Mouse (Mus musculus) bone marrow, adult 2 months (tissue): Measurements from ENCODE around the gene Trmt61a. TPM values are rescaled to one million over a fixed set of nuclear protein-coding genes. Genes with fewer than 3 reads are reported as not detected.

Source experiments
- H3K27ac ChIP-seq: fragments of 200-500 bp; 2 replicates; pipeline ENCODE4 v1.5.1; 2012; ENCODE audit warnings: low read depth, mild to moderate bottlenecking, control low read depth, inconsistent platforms, low read length; ENCODE audit not compliant: control insufficient read depth, poor library complexity, insufficient read depth
- H3K4me1 ChIP-seq: fragments of 200-500 bp; 2 replicates; pipeline ENCODE4 v1.6.1; 2011; ENCODE audit warnings: low read length; ENCODE audit not compliant: control insufficient read depth, insufficient read depth
- H3K4me3 ChIP-seq: fragments of 200-500 bp; replicated peaks from 2 replicates; pipeline ENCODE3; 2011; ENCODE audit warnings: mild to moderate bottlenecking, low read depth, low read length, control low read depth; ENCODE audit not compliant: control insufficient read depth
- CTCF ChIP-seq: fragments of 200-500 bp; IDR thresholded peaks from 2 replicates; pipeline ENCODE4 v1.5.1; 2011; ENCODE audit warnings: low read length, control low read depth; ENCODE audit not compliant: control insufficient read depth, insufficient read depth
- POLR2A ChIP-seq: fragments of 200-500 bp; IDR thresholded peaks from 2 replicates; pipeline ENCODE4 v1.6.1; 2011; ENCODE audit warnings: low read depth, mild to moderate bottlenecking, control low read depth, low read length, borderline replicate concordance; ENCODE audit not compliant: control insufficient read depth
- WGBS: fragments of 180-500 bp; shearing (Covaris S2); methylation state at CpG from one replicate; pipeline ENCODE4 v1.1.7; 2018; 5-methylcytosine and 5-hydroxymethylcytosine counted together
- polyA plus RNA-seq: library from polyadenylated mRNA; stranded (reverse); fragments of >200 nt; gene quantifications from 2 replicates; pipeline ENCODE4 v1.2.4, GENCODE M21; 2011; ENCODE audit warnings: low replicate concordance; ENCODE audit not compliant: missing spikeins, insufficient read depth, insufficient read length

Gene Trmt61a
- polyA plus RNA-seq, 1 experiment, result 11.0 TPM

DNA sequence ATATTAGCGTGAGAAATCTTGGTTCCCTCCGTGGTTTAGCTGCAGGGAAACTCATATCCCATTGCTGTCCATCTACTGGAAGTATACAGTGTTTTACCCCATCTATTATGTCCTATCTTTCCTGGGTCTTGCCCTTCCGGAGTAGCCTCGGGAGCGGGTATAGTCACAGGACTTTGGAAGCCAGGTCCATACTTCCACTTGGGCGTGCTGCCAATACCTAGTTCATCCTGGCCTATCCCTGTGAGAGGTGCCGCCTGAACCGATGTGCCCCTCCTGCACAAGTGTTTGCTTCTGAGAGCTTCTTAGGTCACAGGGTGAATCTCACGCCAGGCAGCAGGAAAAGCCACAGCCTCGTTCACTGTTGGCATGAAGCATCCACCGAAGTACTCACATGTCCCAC, 11.5 kb downstream of the Trmt61a start:
- 80% methylated on average over 11 of the region's 11 CpGs for WGBS
- TF ChIP-seq CTCF (no peak), POLR2A (no peak)
- H3K27ac ChIP-seq, result no peak overlapping the region
- H3K4me1 ChIP-seq, result no peaks in the 10 kb centered on the region
- H3K4me3 ChIP-seq, result no peak overlapping the region

- WGBS, result 18% methylated on average over 5 of the region's 5 CpGs
- Histone ChIP-seq H3K4me1 (no peaks in the 10 kb centered on the region), H3K27ac (no peak overlapping the region; the same call in 1 of the 2 replicates), H3K4me3 (no peak overlapping the region)
- TF ChIP-seq CTCF (no peak), POLR2A (no peak)
Measured at GRCm38 (mm10) chr12:111691346-111691872, 13.5 kb downstream of the Trmt61a start.

DNA sequence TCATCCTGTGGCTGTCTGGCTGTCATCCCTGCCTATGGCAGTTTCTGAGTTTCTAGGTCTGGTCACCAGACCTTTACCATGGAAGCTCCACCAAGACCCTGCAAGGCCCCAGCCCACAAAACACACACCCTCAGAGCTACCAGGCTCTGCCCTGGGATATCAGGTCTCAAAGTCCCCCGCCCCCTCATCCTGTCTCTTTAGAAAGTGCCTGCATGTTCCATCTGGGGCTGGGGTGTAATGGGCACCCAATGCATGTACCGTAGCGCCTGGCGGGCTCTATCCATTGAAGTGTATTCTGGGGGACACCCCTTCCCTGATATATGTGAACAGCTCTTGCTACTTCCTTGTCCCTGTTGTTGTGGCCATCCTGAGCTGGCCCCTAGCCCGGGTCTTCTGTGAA, 15.0 kb downstream of the Trmt61a start:
- Histone ChIP-seq H3K4me1 (no peaks in the 10 kb centered on the region), H3K4me3 (no peak overlapping the region), H3K27ac (no peak overlapping the region)
- no peak for TF ChIP-seq POLR2A
- no peak for TF ChIP-seq CTCF
- 87% methylated on average over 5 of the region's 5 CpGs for WGBS

DNA sequence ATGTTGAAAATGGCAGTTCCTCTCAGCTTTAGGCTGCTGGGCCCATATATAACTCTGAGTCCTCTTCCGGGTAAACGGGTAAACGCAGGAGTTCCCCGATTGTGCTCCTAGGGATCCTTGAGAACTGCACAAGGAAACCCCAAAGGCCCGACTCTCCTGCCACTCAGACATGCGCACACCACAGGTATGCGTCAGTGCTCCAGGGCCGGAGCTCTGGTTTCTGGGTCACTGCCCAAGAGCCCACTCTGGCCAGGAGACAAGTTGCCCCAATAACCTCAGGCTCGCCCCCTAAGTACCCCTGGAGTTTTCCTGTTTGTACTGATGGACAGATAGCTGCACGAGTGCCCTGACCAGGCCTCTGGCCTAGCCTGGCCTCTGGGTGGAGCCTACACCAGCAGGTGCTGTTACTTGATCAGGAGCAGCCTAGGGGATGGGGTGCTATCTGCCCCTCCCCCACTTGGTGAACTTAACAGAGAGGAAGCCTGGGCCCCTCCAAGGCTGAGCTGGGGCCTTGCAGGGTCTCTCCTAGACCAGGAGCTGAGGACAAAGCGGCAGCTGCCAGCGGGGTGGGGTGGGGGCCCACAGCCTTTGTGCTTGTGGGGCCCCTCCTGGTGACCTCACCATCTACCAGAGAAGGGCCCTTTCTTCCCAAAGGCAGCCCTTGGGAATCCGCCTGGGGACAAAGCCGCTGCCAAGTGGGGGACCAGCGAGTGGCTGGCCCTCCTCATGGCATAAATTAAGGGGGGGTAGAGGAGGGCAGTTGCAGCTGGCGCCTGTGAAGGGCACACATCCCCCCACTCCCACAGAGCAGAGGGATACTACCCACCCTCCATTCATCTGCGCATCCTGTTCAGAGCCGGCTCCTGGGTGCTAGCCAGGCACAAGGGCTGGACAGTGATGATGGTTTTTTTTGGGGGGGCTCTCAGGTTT, 15.7 kb downstream of the Trmt61a start:
- Histone ChIP-seq H3K27ac (no peak overlapping the region), H3K4me1 (no peaks in the 10 kb centered on the region), H3K4me3 (no peak overlapping the region)
- TF ChIP-seq CTCF (no peak), POLR2A (no peak)
- WGBS, result 74% methylated on average over 18 of the region's 18 CpGs

DNA sequence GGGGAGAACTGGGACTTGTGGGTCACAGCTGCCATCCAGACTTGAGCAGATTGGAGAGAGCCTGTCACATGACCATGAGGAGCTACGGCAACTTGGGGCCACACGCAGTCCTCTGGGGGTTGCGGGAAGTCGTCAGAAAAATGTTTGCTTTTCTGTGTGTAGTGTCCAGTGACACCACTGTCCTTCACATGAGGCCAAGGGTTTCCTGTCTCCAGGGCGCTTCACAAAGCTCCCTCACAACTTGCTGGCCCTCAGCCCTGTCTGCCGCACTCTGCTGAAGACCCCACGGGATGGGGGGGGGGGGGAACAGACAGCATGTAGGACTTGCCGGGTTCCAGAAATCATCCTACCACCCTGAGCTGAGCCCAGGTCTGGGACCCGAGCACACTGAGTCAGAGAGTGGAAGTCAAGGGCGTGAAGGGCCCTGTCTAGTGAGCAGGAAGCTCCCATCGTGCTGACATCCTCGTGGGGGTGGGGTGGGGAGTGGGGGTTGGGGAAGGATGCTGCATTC, 16.4 kb downstream of the Trmt61a start:
- no peak overlapping the region for H3K4me3 ChIP-seq
- H3K27ac ChIP-seq, result no peak overlapping the region
- 32% methylated on average over 12 of the region's 12 CpGs for WGBS
- no peaks in the 10 kb centered on the region for H3K4me1 ChIP-seq
- TF ChIP-seq POLR2A, result no peak
- TF ChIP-seq CTCF, result no peak

DNA sequence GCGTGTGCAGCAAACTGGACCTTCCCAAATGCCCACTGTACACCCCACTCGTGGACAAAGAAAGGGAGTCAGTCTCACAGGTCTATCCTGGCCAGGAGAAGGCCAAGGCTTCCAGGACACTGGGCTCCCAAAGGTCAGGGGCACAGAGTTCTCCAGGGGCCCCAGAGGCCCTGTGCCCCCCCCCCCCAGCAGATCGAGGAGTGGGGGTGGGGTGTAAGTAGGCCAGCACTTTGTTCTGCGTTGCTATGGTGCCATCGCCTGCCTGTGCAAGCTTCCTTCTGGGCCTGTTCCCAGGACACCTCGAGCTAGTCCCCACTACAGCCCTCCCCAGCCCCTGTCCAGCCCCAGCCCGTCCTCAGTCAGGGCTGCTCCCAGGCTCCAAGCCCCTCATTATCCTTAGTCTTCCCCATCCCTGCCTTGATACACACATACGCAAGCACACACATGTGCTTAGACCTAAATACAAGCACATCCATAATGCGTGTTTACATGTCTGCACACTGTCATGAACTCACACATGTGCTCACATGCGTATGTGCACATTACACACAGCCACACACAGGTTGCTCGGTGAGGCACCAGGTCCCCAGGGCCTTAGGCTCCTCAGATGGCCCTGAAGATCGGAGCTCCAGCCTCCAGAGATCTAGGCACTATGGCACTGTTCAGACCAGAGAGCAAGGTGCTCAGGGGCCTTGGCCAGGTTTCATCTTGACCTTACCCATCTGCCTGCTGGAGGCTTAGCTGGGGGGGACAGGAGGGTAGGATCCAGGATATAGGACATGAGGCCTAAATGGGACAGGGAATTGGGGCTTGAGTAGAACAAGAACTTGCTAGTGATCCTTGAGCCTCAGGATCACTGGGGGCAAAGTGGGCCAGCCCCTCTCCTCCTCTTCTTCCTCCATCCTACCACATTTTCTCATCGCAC, 17.2 kb downstream of the Trmt61a start:
- Histone ChIP-seq H3K4me3 (no peak overlapping the region), H3K27ac (no peak overlapping the region), H3K4me1 (no peaks in the 10 kb centered on the region)
- WGBS, result 63% methylated on average over 13 of the region's 13 CpGs
- TF ChIP-seq CTCF (no peak), POLR2A (no peak)

DNA sequence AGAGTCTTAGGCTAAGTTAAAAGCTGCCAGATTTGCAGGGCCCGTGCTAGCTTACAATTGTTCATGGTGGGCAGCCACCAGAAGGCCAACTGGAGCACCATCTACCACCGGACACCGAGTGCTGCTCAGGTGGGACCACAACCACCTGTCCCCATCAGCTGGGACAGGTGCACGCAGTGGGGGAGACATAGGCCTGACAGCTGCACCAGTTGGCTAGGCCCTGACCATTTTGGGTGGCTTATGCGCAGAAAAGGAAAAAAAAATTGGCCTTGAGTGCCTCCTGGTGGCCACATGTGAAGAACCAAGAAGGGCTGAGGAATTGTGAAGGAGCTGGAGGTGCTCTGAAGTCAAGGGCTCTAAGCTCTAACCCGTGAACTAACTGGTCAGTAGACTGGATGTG, 18.3 kb downstream of the Trmt61a start:
- Histone ChIP-seq H3K4me1 (no peaks in the 10 kb centered on the region), H3K4me3 (no peak overlapping the region), H3K27ac (no peak overlapping the region)
- 24% methylated on average over 6 of the region's 6 CpGs for WGBS
- no peak for TF ChIP-seq POLR2A
- peak; percentile 58 for TF ChIP-seq CTCF

DNA sequence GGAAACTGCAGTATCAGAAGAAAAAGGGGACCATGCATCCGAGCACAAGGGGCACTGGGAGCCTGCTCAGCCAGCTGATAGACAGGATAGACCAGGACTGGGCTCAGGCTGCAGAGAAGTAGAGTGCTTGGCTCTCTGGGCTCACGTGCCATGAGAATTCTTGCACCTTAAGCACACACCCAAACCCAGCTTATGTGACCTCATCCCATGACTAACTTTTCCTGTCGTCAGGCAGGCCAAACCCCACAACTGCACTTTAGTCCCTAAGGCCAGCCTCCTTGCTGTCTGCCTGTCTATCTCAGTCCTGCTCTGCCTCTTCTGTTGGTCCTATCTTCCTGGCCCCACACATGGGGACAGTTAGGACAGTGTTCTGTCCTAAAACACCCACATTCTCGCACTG, 19.8 kb downstream of the Trmt61a start:
- no peak for TF ChIP-seq CTCF
- TF ChIP-seq POLR2A, result no peak
- Histone ChIP-seq H3K4me3 (no peak overlapping the region), H3K27ac (no peak overlapping the region), H3K4me1 (no peaks in the 10 kb centered on the region)
- WGBS, result 73% methylated on average over 4 of the region's 4 CpGs
